Mouse (Mus musculus) ES-Bruce4 (cell line): ENCODE measurements at regions not wholly inside any gene's neighbourhood (a gene's known extent, or its start where the extent isn't known, plus 50 kb on each side); places are given as distances from the start of the nearest gene placed in this dataset.

ENCODE experiments used
- CTCF ChIP-seq: IDR thresholded peaks from one replicate; pipeline ENCODE4 v1.8.1; 2011; ENCODE audit warnings: low read depth, low read length
- EP300 ChIP-seq: IDR thresholded peaks from 2 replicates; pipeline ENCODE4 v1.6.1; 2011; ENCODE audit warnings: low read depth, low read length; ENCODE audit not compliant: insufficient read depth
- POLR2A ChIP-seq: IDR thresholded peaks from one replicate; pipeline ENCODE4 v1.8.1; 2011; ENCODE audit warnings: low read length; ENCODE audit not compliant: insufficient read depth

GRCm38 (mm10) chr10:46723666-46724065 is 1146.0 kb downstream of the Hace1 start:
- TF ChIP-seq CTCF (no peak), POLR2A (no peak), EP300 (no peak)
